Mouse (Mus musculus) liver, adult 2 months (tissue): ENCODE results near the gene Mccc1.

Source experiments
- CTCF ChIP-seq: fragments of 200-500 bp; IDR thresholded peaks from 2 replicates; pipeline ENCODE4 v1.5.1; 2011; ENCODE audit warnings: low read depth, low read length, control low read depth
- POLR2A ChIP-seq: fragments of 200-500 bp; IDR thresholded peaks from 2 replicates; pipeline ENCODE4 v1.6.1; 2011; ENCODE audit warnings: low read length, control low read depth; ENCODE audit not compliant: insufficient read depth; ENCODE audit errors: extremely low read depth

DNA sequence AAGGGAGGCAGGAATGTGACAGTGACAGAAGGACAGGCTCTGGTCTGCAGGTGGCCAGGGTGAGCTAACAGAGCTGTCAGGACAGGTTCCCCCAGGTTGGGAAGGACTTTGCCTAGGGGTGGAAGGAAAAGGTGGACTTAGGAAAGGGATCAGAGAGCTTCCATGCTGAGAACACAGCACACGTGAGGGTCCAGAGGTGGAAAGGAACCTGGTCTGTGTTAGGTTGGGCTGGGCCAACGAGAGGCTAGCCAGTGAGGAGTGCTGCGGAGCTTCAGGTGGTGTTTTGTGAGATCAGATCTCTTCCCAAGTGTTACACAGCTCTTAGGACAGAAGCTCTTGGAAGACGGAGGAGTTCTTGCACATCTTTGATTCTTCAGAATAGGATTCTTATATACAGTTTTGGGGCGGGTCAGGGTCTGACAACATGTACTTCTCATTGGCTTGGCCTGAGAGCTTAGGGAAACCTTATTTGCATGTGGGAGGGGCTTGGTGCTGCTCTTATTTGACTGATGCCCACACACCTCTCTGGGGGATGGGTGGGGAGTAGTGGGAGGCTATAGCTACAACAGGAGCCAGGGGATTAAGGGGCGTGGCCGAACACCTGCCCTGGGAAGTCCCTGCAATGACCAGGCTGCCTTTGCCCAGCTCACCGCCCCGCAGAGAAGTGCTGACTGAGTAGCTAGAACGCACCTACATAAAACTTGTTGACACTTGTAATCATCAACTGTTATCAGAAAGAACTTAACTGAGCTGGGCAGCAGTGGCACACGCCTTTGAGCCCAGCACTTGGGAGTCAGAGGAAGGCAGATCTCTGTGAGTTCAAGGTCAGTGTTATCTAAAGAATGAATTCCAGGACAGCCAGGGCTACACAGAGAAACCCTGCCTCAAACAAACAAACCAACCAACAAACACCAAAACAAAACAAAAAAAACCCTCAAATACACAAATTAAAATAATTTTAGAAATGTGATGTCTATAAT, 5.6 kb downstream of the Mccc1 start:
- TF ChIP-seq CTCF, result no peak
- no peak for TF ChIP-seq POLR2A
